Mouse (Mus musculus) midbrain, embryonic 16.5 days (tissue): ENCODE data around the gene Aar2. TPM values are rescaled to one million over a fixed set of nuclear protein-coding genes. Genes with fewer than 3 reads are reported as not detected.

Experiments
- ATAC-seq: fragments of 200-750 bp; cut with Nextera tagmentation; 2 replicates; pipeline ENCODE4 v1.8.0; 2017; ENCODE audit warnings: moderate TSS enrichment
- H3K27ac ChIP-seq: fragments of 300-500 bp; sonication (generic); 2 replicates; pipeline ENCODE4 v1.5.1; 2014; ENCODE audit warnings: mild to moderate bottlenecking, low read length, mixed read lengths
- H3K27me3 ChIP-seq: fragments of 300-500 bp; sonication (generic); 2 replicates; pipeline ENCODE4 v1.6.1; 2014; ENCODE audit warnings: low read depth, low read length, mixed read lengths; ENCODE audit not compliant: control insufficient read depth, insufficient read depth
- H3K36me3 ChIP-seq: fragments of 300-500 bp; sonication (generic); 2 replicates; pipeline ENCODE4 v1.6.1; 2014; ENCODE audit warnings: mild to moderate bottlenecking, low read length, moderate library complexity, mixed read lengths; ENCODE audit not compliant: control insufficient read depth, insufficient read depth
- H3K4me1 ChIP-seq: fragments of 300-500 bp; sonication (generic); 2 replicates; pipeline ENCODE4 v1.6.1; 2014; ENCODE audit warnings: mild to moderate bottlenecking, low read length, mixed read lengths; ENCODE audit not compliant: control insufficient read depth, insufficient read depth
- H3K4me2 ChIP-seq: fragments of 300-500 bp; sonication (generic); 2 replicates; pipeline ENCODE4 v1.6.1; 2014; ENCODE audit warnings: mild to moderate bottlenecking, low read length, mixed read lengths
- H3K4me3 ChIP-seq: fragments of 300-500 bp; sonication (generic); 2 replicates; pipeline ENCODE4 v1.5.1; 2014; ENCODE audit warnings: low read depth, mild to moderate bottlenecking, low read length, moderate library complexity, mixed read lengths
- H3K9ac ChIP-seq: fragments of 300-500 bp; sonication (generic); 2 replicates; pipeline ENCODE4 v1.6.1; 2014; ENCODE audit warnings: low read depth, low read length, mixed read lengths
- H3K9me3 ChIP-seq: fragments of 300-500 bp; sonication (generic); replicated peaks from 2 replicates; pipeline ENCODE4 v1.6.1; 2014; ENCODE audit warnings: mild to moderate bottlenecking, low read length, mixed read lengths; ENCODE audit not compliant: control insufficient read depth, poor library complexity, severe bottlenecking
- WGBS: fragments of 180-500 bp; shearing (Covaris S2); extraction: QIAGEN DNeasy Blood & Tissue Kit; methylation state at CpG from one replicate; pipeline ENCODE4 v1.1.7; 2014; 5-methylcytosine and 5-hydroxymethylcytosine counted together
- polyA plus RNA-seq: library from polyadenylated mRNA; unstranded; fragments of >200 nt; fragmentation: Nextera tagmentation; extraction: Ambion mirVana; gene quantifications from 2 replicates; pipeline ENCODE4 v1.2.1, GENCODE M21; 2015

Gene Aar2
- polyA plus RNA-seq, 1 experiment from 2014 or later, result 46.7 TPM

GRCm38 (mm10) chr2:156605144-156605543 lies 57.8 kb downstream of the Aar2 start:
- no peaks in the 10 kb centered on the region; the same call in 1 of the 2 replicates for H3K27me3 ChIP-seq
- H3K4me2 ChIP-seq, result no peak overlapping the region
- no peak overlapping the region for H3K4me3 ChIP-seq
- H3K9ac ChIP-seq, result no peak overlapping the region
- no peak overlapping the region for H3K27ac ChIP-seq
- 66% methylated on average over 3 of the region's 3 CpGs for WGBS
- no peak for ATAC-seq
- H3K9me3 ChIP-seq, result no peaks in the 10 kb centered on the region
- no peaks in the 10 kb centered on the region for H3K36me3 ChIP-seq
- H3K4me1 ChIP-seq, result no peaks in the 10 kb centered on the region

- no peak for ATAC-seq
- H3K4me3 ChIP-seq, result no peak overlapping the region
- 75% methylated on average over 5 of the region's 5 CpGs for WGBS
Measured at GRCm38 (mm10) chr2:156605971-156606370, 58.6 kb downstream of the Aar2 start.

GRCm38 (mm10) chr2:156613081-156613540 lies 65.7 kb downstream of the Aar2 start:
- Histone ChIP-seq H3K9ac (peak overlapping the region; percentile 93), H3K27me3 (peaks cover 3% of the 10 kb centered on the region), H3K9me3 (no peaks in the 10 kb centered on the region), H3K4me2 (peak overlapping the region; percentile 93), H3K27ac (peak overlapping the region; percentile 73; the same call in 1 of the 2 replicates), H3K4me1 (peaks cover 19% of the 10 kb centered on the region), H3K4me3 (peak overlapping the region; percentile 96), H3K36me3 (no peaks in the 10 kb centered on the region)
- WGBS, result under 1% methylated on average over 35 of the region's 41 CpGs
- ATAC-seq, result peak; percentile 33

More at GRCm38 (mm10) chr2:156605971-156606370, 58.6 kb downstream of the Aar2 start:
- Histone ChIP-seq H3K36me3 (no peaks in the 10 kb centered on the region), H3K27ac (no peak overlapping the region), H3K9ac (no peak overlapping the region), H3K9me3 (no peaks in the 10 kb centered on the region), H3K27me3 (no peaks in the 10 kb centered on the region; the same call in 1 of the 2 replicates), H3K4me2 (no peak overlapping the region), H3K4me1 (no peaks in the 10 kb centered on the region)

- no peaks in the 10 kb centered on the region for H3K9me3 ChIP-seq
- no peaks in the 10 kb centered on the region for H3K36me3 ChIP-seq
- peak within 1 kb of the TSS; percentile 93 for H3K9ac ChIP-seq
- H3K4me2 ChIP-seq, result peak within 1 kb of the TSS; percentile 93
- H3K27me3 ChIP-seq, result peaks cover 3% of the 10 kb centered on the region
- peak within 1 kb of the TSS; percentile 96 for H3K4me3 ChIP-seq
- H3K27ac ChIP-seq, result peak within 1 kb of the TSS; percentile 73
- under 1% methylated on average over 58 of the region's 103 CpGs for WGBS
- ATAC-seq, result peak; percentile 84
- peaks cover 19% of the 10 kb centered on the region for H3K4me1 ChIP-seq
Measured at GRCm38 (mm10) chr2:156613541-156614257, 66.3 kb downstream of the Aar2 start, which contains the start of gene Dlgap4. TSS of gene Dlgap4 (plus strand) at chr2:156613705.

GRCm38 (mm10) chr2:156614258-156614556 lies 66.8 kb downstream of the Aar2 start:
- peak overlapping the region; percentile 96 for H3K4me3 ChIP-seq
- 0% methylated on average over 18 of the region's 18 CpGs for WGBS
- H3K36me3 ChIP-seq, result no peaks in the 10 kb centered on the region
- H3K27me3 ChIP-seq, result peaks cover 3% of the 10 kb centered on the region
- ATAC-seq, result peak; percentile 37; the same call in 1 of the 2 replicates
- peak overlapping the region; percentile 93 for H3K9ac ChIP-seq
- H3K4me1 ChIP-seq, result peaks cover 19% of the 10 kb centered on the region
- H3K4me2 ChIP-seq, result peak overlapping the region; percentile 93
- no peaks in the 10 kb centered on the region for H3K9me3 ChIP-seq
- peak overlapping the region; percentile 73 for H3K27ac ChIP-seq

- H3K27me3 ChIP-seq, result peaks cover 3% of the 10 kb centered on the region
- 9% methylated on average over 31 of the region's 31 CpGs for WGBS
- H3K27ac ChIP-seq, result no peak overlapping the region
- peaks cover 19% of the 10 kb centered on the region for H3K4me1 ChIP-seq
- no peaks in the 10 kb centered on the region for H3K9me3 ChIP-seq
- H3K9ac ChIP-seq, result peak overlapping the region; percentile 93
- peak overlapping the region; percentile 93 for H3K4me2 ChIP-seq
- ATAC-seq, result peak; percentile 29; the same call in 1 of the 2 replicates
- H3K36me3 ChIP-seq, result no peaks in the 10 kb centered on the region
- peak overlapping the region; percentile 96 for H3K4me3 ChIP-seq
Measured at GRCm38 (mm10) chr2:156614661-156615654, 67.6 kb downstream of the Aar2 start.

- ATAC-seq, result no peak
- WGBS, result 80% methylated on average over 7 of the region's 7 CpGs
- no peaks in the 10 kb centered on the region for H3K9me3 ChIP-seq
- H3K4me1 ChIP-seq, result peaks cover 19% of the 10 kb centered on the region
- no peak overlapping the region for H3K4me2 ChIP-seq
- no peak overlapping the region for H3K9ac ChIP-seq
- H3K27me3 ChIP-seq, result peaks cover 3% of the 10 kb centered on the region; the same call in 1 of the 2 replicates
- H3K36me3 ChIP-seq, result no peaks in the 10 kb centered on the region
- H3K27ac ChIP-seq, result no peak overlapping the region
- H3K4me3 ChIP-seq, result no peak overlapping the region
Measured at GRCm38 (mm10) chr2:156616513-156616912, 69.1 kb downstream of the Aar2 start.

- Histone ChIP-seq H3K4me2 (no peak overlapping the region), H3K4me3 (no peak overlapping the region), H3K4me1 (peaks cover 19% of the 10 kb centered on the region), H3K9me3 (no peaks in the 10 kb centered on the region), H3K27ac (no peak overlapping the region), H3K9ac (no peak overlapping the region), H3K27me3 (peaks cover 3% of the 10 kb centered on the region; the same call in 1 of the 2 replicates), H3K36me3 (no peaks in the 10 kb centered on the region)
- ATAC-seq, result no peak
- WGBS, result 24% methylated on average over 11 of the region's 11 CpGs
Measured at GRCm38 (mm10) chr2:156617536-156617935, 70.2 kb downstream of the Aar2 start.
